Mouse (Mus musculus): ENCODE results near the gene Efcab11. TPM values are rescaled to one million over a fixed set of nuclear protein-coding genes. Genes with fewer than 3 reads are reported as not detected.

Efcab11 gene
- polyA plus RNA-seq (2015; fragmentation: Nextera tagmentation; extraction: Ambion mirVana): 5.4 and 5.7 TPM in 2 replicates

DNA sequence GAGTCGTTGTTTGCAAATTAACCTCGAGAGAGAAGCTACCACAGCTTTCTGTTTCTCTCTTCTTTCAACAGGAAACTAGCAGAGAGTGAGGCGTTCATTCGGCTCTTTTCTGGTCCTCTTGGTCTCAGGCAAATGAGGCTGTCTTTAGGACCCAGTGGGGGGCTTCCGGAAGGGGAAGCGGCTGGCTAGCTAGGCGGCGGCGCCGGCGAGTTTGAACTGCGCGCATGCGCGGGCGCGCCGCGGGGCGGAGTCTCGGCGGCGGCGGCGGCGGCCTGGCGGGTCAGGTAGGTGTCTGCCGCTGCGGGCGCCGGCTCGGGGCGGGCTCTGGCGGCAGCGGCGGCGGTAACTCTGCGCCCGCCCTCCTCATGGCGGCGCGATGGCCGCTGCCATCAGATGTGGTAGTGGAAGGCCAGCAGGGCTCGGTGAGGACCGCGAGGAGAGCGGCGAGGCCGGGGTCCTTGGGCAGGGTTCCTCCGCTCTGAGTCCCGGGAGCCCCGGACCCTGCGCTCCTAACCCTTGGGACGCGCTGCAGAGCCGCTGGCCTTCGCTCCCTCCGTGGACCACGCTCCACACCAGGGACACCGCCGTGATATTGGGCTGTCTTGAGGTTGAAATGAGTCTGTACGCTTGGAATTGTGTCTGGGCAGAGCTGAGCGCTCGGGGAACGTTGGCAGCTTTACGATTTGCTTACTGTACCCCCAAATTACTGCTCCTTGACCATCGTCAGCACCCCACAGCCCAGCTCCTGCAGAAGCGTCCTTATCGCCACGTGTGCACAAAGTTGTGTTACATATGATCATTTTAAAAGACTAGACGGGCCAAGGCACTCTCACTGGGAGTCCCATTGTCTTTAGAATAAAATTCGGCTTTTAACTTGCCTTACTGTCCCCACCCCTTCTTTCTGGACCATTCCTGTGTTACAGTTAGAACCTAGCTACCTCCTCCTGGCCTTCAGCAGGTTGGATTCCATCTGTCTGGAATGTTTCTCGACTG lies at the start of gene Efcab11, which contains the start of gene Tdp1:
TSS of gene Efcab11 (minus strand) at position 171 of the 993 bp plus-strand sequence.
TSS of gene Tdp1 (plus strand) at position 249 of the 993 bp plus-strand sequence.
- Histone ChIP-seq H3K4me1 (replicated peaks) (peaks cover 28% of the 10 kb centered on the region), H3K27me3 (no peaks in the 10 kb centered on the region), H3K4me2 (peak within 1 kb of the TSS; percentile 93), H3K36me3 (peaks cover 4% of the 10 kb centered on the region), H3K9ac (peak within 1 kb of the TSS; percentile 91), H3K4me3 (replicated peaks) (peak within 1 kb of the TSS; percentile 76), H3K27ac (peak within 1 kb of the TSS; percentile 94), H3K9me3 (replicated peaks) (no peaks in the 10 kb centered on the region)
- under 1% methylated on average over 64 of the region's 73 CpGs for WGBS (ENCODE audit: insufficient replicate concordance)
- ATAC-seq (ENCODE audit: low read depth) (peak; percentile 84), DNase-seq (peak; percentile 83)

DNA sequence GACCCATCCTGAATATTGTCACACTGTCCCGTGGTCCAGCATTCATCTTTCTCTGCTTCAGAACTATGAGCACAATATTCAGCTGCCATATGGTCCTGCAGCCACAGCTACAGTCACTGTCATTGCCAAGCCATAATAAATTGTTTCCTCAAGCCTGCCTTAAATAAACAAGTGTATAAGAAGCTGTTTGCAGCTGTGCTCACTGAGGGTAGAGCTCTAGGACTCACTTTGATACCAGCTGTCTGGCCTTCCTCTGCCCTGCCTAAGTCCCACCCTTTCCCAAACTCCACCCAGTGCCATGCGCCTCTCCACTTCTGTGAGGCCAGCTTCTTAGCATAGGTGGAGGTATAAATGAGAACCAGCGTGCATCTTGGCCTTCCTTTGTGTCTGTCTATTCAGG lies 49.4 kb upstream of the Efcab11 start:
- WGBS (ENCODE audit: insufficient replicate concordance): 79% methylated on average over 3 of the region's 3 CpGs
- ATAC-seq (ENCODE audit: low read depth): no peak
- no peaks in the 10 kb centered on the region for H3K4me1 ChIP-seq (replicated peaks)

DNA sequence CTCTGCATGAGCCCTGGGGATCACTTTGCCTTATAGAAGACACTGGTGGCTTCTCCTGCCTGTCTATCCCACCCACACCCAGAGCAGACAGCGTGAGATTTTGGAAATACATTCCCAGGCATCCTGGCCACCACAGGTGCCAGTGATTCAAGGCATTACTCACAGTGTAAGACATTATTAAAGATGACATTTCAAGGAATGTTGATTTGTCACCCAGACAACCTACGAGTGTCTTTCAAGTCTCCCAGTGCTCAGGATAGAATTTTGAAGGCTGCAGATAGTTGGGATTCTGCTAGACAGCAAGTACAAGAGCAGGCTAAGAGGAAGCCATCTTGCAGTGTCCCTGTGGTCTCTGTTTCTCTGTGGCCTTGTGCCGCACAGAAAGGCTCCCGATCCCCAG lies 48.0 kb upstream of the Efcab11 start:
- Histone ChIP-seq H3K9me3 (replicated peaks) (no peaks in the 10 kb centered on the region), H3K36me3 (peaks cover 23% of the 10 kb centered on the region; the same call in 1 of the 2 replicates), H3K9ac (no peak overlapping the region), H3K4me3 (replicated peaks) (no peak overlapping the region), H3K4me1 (replicated peaks) (no peaks in the 10 kb centered on the region), H3K27ac (no peak overlapping the region), H3K4me2 (no peak overlapping the region), H3K27me3 (no peaks in the 10 kb centered on the region)
- ATAC-seq (ENCODE audit: low read depth) (no peak), DNase-seq (no peak)
- WGBS (ENCODE audit: insufficient replicate concordance): 83% methylated on average over 4 of the region's 4 CpGs

More for the DNA sequence above, 49.4 kb upstream of the Efcab11 start:
- Histone ChIP-seq H3K27me3 (no peaks in the 10 kb centered on the region), H3K4me2 (no peak overlapping the region), H3K4me3 (replicated peaks) (no peak overlapping the region), H3K9me3 (replicated peaks) (no peaks in the 10 kb centered on the region), H3K27ac (no peak overlapping the region), H3K9ac (no peak overlapping the region), H3K36me3 (peaks cover 17% of the 10 kb centered on the region; the same call in 1 of the 2 replicates)
- DNase-seq: no peak

DNA sequence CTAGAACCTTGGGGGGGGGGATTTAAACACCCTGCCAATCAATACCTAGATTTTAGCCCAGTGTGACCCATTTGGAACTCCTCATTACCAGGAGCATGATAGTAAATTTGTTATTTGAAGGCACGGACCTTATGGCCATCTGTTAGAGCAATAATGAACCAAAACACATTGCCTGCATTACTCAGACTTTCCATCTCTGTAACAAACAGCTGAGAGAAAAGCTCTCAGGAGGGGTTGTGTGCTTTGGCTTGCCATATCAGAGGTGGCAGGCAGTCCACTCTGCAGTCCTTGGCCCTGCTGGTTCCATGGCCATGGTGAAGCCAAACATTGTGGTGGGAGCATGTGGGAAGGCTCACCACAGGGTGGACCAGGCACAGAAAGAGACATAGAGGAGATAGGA lies 44.9 kb upstream of the Efcab11 start:
- H3K9ac ChIP-seq: no peak overlapping the region
- no peak overlapping the region for H3K27ac ChIP-seq
- H3K4me2 ChIP-seq: no peak overlapping the region
- DNase-seq: no peak
- H3K9me3 ChIP-seq (replicated peaks): no peaks in the 10 kb centered on the region
- H3K36me3 ChIP-seq: peaks cover 14% of the 10 kb centered on the region; the same call in 1 of the 2 replicates
- no peaks in the 10 kb centered on the region for H3K27me3 ChIP-seq
- ATAC-seq (ENCODE audit: low read depth): no peak
- WGBS (ENCODE audit: insufficient replicate concordance): 73% methylated on average over 1 of the region's 1 CpGs
- no peak overlapping the region for H3K4me3 ChIP-seq (replicated peaks)
- no peaks in the 10 kb centered on the region for H3K4me1 ChIP-seq (replicated peaks)

DNA sequence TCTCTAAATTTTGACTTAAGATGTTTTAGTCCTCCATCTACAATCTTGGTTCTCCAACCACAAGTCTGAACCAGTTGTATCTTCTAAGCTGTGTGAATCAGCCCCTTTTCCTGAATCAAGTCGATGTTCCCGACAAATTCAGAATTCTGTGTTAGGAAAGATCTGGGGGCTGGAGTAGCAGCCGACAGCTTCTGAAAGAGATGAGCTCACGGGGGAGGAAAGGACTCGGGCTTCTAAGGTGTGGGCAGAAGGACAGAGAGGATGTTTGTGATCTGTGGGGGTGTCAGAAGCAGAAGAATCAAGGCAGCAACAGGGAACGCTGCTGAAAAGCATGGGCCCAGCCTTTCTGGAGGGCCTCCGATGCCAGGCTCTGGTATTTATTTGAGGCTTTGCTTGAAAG lies 44.1 kb upstream of the Efcab11 start:
- Histone ChIP-seq H3K9me3 (replicated peaks) (no peaks in the 10 kb centered on the region), H3K4me2 (no peak overlapping the region), H3K9ac (no peak overlapping the region), H3K36me3 (peaks cover 14% of the 10 kb centered on the region; the same call in 1 of the 2 replicates), H3K27ac (no peak overlapping the region), H3K4me3 (replicated peaks) (no peak overlapping the region), H3K4me1 (replicated peaks) (no peaks in the 10 kb centered on the region), H3K27me3 (no peaks in the 10 kb centered on the region)
- no peak for DNase-seq
- no peak for ATAC-seq (ENCODE audit: low read depth)
- 80% methylated on average over 7 of the region's 7 CpGs for WGBS (ENCODE audit: insufficient replicate concordance)

DNA sequence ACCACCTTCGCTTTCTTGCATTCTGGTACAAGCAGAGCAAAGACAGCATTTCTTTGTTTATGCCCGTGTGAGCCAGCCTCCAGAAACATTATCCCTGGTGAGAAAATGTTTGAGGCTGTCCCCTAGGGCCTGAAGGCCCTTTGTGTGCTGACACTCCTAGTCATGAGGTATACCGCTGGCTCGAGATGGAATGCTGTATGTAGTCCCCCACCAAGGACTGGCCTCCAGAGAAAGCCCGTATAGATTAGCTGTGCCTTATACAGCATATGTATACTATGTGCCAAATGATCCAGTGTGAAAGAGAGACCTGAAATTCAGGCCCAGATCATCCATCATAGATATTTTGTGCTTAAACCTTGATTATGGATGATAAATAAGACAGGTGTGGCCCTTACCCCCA lies 39.5 kb upstream of the Efcab11 start:
- Histone ChIP-seq H3K9ac (no peak overlapping the region), H3K27me3 (no peaks in the 10 kb centered on the region), H3K4me2 (no peak overlapping the region), H3K9me3 (replicated peaks) (no peaks in the 10 kb centered on the region), H3K4me3 (replicated peaks) (no peak overlapping the region), H3K27ac (no peak overlapping the region), H3K4me1 (replicated peaks) (no peaks in the 10 kb centered on the region), H3K36me3 (peaks cover 11% of the 10 kb centered on the region; the same call in 1 of the 2 replicates)
- ATAC-seq (ENCODE audit: low read depth) (no peak), DNase-seq (no peak)
- WGBS (ENCODE audit: insufficient replicate concordance): 73% methylated on average over 5 of the region's 5 CpGs

DNA sequence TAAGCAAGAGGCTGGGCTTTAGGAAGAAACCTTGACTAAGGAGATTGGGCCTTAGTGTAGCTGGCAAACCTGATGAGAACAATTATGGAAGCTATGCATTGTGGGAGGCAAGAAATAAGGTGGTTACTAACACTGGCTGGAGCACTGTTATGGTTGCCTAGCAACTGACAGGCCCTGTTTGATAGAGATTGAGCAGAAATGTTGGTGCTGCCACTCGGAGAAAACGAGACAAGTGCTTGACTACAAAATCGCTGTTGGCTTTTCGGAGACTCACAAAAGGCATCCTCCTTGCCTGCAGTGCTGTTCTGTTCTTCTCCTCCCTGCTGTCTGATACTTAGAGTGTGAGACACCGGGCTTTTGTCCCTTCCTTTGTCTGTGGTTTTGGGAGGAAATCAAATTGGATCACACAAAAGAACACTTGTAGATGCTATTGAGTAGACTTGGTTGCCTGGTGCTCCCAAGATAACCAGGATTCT lies 38.9 kb upstream of the Efcab11 start:
- H3K9ac ChIP-seq: no peak overlapping the region
- DNase-seq (no peak), ATAC-seq (ENCODE audit: low read depth) (no peak)
- no peaks in the 10 kb centered on the region for H3K27me3 ChIP-seq
- no peaks in the 10 kb centered on the region for H3K4me1 ChIP-seq (replicated peaks)
- no peak overlapping the region for H3K4me3 ChIP-seq (replicated peaks)
- no peaks in the 10 kb centered on the region for H3K9me3 ChIP-seq (replicated peaks)
- H3K27ac ChIP-seq: no peak overlapping the region
- peaks cover 13% of the 10 kb centered on the region; the same call in 1 of the 2 replicates for H3K36me3 ChIP-seq
- 71% methylated on average over 5 of the region's 5 CpGs for WGBS (ENCODE audit: insufficient replicate concordance)
- H3K4me2 ChIP-seq: no peak overlapping the region

DNA sequence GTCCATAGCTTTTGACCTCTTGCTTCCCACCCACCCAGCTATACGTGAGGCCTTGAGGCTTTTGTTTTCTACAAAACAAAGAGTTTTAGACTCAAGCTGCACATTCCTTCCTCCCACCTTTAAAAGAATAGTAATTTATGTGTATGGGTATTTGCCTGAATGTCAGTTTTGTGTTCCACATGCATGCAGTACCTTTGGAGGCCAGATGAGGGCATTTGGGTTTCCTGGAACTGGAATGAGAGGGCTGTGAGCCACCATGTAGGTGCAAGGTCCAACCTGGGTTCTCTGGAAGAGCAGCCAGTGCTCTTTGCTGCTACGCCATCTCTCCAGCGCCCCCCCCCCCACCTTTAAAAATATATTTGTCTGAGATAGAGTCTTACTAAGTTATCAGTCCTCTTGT lies 36.8 kb upstream of the Efcab11 start:
- Histone ChIP-seq H3K4me1 (replicated peaks) (no peaks in the 10 kb centered on the region), H3K36me3 (peaks cover 12% of the 10 kb centered on the region; the same call in 1 of the 2 replicates), H3K4me3 (replicated peaks) (no peak overlapping the region), H3K4me2 (no peak overlapping the region), H3K9me3 (replicated peaks) (no peaks in the 10 kb centered on the region), H3K27me3 (no peaks in the 10 kb centered on the region), H3K27ac (no peak overlapping the region), H3K9ac (no peak overlapping the region)
- no peak for ATAC-seq (ENCODE audit: low read depth)
- no peak for DNase-seq
- WGBS (ENCODE audit: insufficient replicate concordance): 70% methylated on average over 3 of the region's 3 CpGs

DNA sequence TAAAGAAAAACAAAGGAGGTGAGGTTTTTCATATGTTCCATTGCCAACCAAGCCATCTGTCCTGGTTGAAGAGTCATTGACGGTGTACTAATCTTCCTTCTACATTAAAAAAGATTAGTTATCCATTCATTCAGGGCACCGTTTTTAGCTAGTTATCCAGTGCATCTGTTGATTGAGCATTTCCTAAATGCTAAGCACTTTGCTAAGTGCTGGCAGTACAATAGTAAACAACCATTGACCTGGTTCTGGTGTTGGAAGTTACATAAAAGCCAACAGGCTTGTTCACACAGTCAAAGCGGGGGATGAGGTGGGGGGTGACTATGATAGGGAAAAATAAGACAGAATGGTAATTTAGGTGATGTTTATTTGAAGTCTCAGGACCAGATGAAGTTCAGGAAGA lies 35.4 kb upstream of the Efcab11 start:
- no peak overlapping the region for H3K4me3 ChIP-seq (replicated peaks)
- H3K9ac ChIP-seq: no peak overlapping the region
- no peak overlapping the region for H3K4me2 ChIP-seq
- H3K27me3 ChIP-seq: no peaks in the 10 kb centered on the region
- no peaks in the 10 kb centered on the region for H3K4me1 ChIP-seq (replicated peaks)
- H3K36me3 ChIP-seq: peaks cover 22% of the 10 kb centered on the region
- no peak overlapping the region for H3K27ac ChIP-seq
- ATAC-seq (ENCODE audit: low read depth) (no peak), DNase-seq (no peak)
- H3K9me3 ChIP-seq (replicated peaks): no peaks in the 10 kb centered on the region
- WGBS (ENCODE audit: insufficient replicate concordance): 72% methylated on average over 3 of the region's 3 CpGs

DNA sequence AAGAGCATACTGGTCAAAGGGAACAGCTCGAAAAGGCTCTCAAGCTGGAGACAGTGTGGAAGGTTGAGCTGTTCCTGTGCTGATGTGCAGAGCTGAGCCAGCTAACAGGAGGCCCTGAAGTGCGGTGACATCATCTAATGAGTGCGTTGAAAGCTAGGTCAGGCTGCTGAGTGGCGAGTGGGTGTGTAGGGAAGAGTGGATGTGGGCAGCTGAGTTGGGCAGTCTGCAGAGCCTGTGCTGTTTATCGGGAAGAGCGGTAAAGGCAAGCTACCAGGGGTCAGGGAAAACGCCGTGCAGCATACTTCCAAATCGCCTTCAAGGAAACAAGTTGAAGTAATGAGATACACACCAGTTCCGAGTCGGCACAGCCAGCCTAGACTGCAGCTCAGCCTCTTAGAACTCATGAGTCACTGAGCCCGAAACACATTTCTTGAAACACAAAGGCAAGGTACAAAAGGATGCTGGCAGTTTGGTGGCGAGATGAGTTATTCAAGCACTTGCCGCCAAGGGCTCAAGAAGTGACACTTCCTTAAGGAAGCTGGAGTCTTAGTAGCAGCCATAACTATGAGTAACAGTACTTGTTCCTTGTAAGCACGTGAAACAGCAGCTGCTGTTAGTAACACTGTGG lies 33.7 kb upstream of the Efcab11 start:
- ATAC-seq (ENCODE audit: low read depth): no peak
- no peaks in the 10 kb centered on the region for H3K27me3 ChIP-seq

DNA sequence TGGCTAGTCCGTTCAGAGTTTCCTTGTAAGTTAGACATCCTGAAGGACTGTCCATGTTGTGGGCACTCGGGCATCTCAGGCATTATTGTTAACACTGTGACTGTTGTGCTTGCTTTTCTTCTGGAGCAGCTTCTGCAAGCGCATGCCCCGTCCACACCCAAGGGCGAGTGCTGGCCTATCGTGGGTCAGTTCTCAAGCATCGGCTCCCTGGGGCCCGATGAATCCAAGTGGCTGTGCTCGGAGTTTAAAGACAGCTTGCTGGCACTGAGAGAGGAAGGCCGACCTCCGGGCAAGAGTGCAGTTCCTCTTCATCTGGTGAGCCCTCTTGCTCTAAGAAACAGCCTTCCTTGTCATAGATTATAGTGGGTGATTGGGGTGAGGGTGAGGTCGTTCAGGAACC lies 27.2 kb upstream of the Efcab11 start:
- Histone ChIP-seq H3K4me2 (no peak overlapping the region), H3K9ac (no peak overlapping the region), H3K9me3 (replicated peaks) (no peaks in the 10 kb centered on the region), H3K27me3 (no peaks in the 10 kb centered on the region), H3K27ac (no peak overlapping the region), H3K4me3 (replicated peaks) (no peak overlapping the region), H3K4me1 (replicated peaks) (no peaks in the 10 kb centered on the region), H3K36me3 (peaks cover 64% of the 10 kb centered on the region)
- DNase-seq (no peak), ATAC-seq (ENCODE audit: low read depth) (no peak)
- 81% methylated on average over 12 of the region's 12 CpGs for WGBS (ENCODE audit: insufficient replicate concordance)

More for the DNA sequence above, 33.7 kb upstream of the Efcab11 start:
- 81% methylated on average over 15 of the region's 15 CpGs for WGBS (ENCODE audit: insufficient replicate concordance)
- Histone ChIP-seq H3K27ac (no peak overlapping the region), H3K36me3 (peaks cover 32% of the 10 kb centered on the region), H3K4me3 (replicated peaks) (no peak overlapping the region), H3K4me1 (replicated peaks) (no peaks in the 10 kb centered on the region), H3K9ac (no peak overlapping the region), H3K4me2 (no peak overlapping the region), H3K9me3 (replicated peaks) (no peaks in the 10 kb centered on the region)
- no peak for DNase-seq

Measured in liver, embryonic 13.5 days (tissue).